Mouse (Mus musculus): Measurements from ENCODE around the gene Dgkd. TPM values are rescaled to one million over a fixed set of nuclear protein-coding genes. Genes with fewer than 3 reads are reported as not detected.
A peak's percentile ranks its signal among the peaks of the same experiment; 100 is the strongest.

Gene Dgkd
- polyA plus RNA-seq, 1 experiment from 2014 or later = 8.7 TPM

GRCm38 (mm10) chr1:87913356-87913755 is 60.3 kb downstream of the Dgkd start:
- Histone ChIP-seq H3K36me3 (ENCODE audit: control insufficient read depth, insufficient read depth, low read length) (peaks cover 10% of the 10 kb centered on the region; the same call in 1 of the 2 replicates), H3K27ac (replicated peaks) (no peak overlapping the region), H3K4me3 (ENCODE audit: low read depth, low read length) (no peak overlapping the region), H3K4me1 (replicated peaks; ENCODE audit: control insufficient read depth, insufficient read depth) (0 out of 2 replicates have a peak, but pooled peaks cover 3% of the 10 kb centered on the region), H3K27me3 (ENCODE audit: control insufficient read depth, insufficient read depth, low read length) (no peaks in the 10 kb centered on the region), H3K4me2 (replicated peaks; ENCODE audit: low read depth) (no peak overlapping the region), H3K9ac (ENCODE audit: low read length) (no peak overlapping the region), H3K9me3 (ENCODE audit: control insufficient read depth, low read length) (no peaks in the 10 kb centered on the region)
- ATAC-seq (ENCODE audit: low FRiP score, low TSS enrichment) (no peak), DNase-seq (ENCODE audit: low spot score) (no peak)
- no peak for TF ChIP-seq EP300 (optimal IDR thresholded peaks at IDR 0.05)
- no peak for TF ChIP-seq CTCF (IDR thresholded peaks at IDR 0.05; ENCODE audit: low read depth)

GRCm38 (mm10) chr1:87917361-87917760 is 64.3 kb downstream of the Dgkd start:
- ATAC-seq (ENCODE audit: low FRiP score, low TSS enrichment) = no peak
- Histone ChIP-seq H3K27me3 (ENCODE audit: control insufficient read depth, insufficient read depth, low read length) (no peaks in the 10 kb centered on the region), H3K4me3 (ENCODE audit: low read depth, low read length) (no peak overlapping the region), H3K36me3 (ENCODE audit: control insufficient read depth, insufficient read depth, low read length) (peaks cover 10% of the 10 kb centered on the region; the same call in 1 of the 2 replicates), H3K27ac (replicated peaks) (no peak overlapping the region), H3K9ac (ENCODE audit: low read length) (no peak overlapping the region), H3K9me3 (ENCODE audit: control insufficient read depth, low read length) (no peaks in the 10 kb centered on the region), H3K4me1 (replicated peaks; ENCODE audit: control insufficient read depth, insufficient read depth) (0 out of 2 replicates have a peak, but pooled peaks cover 3% of the 10 kb centered on the region), H3K4me2 (replicated peaks; ENCODE audit: low read depth) (no peak overlapping the region)
- TF ChIP-seq CTCF (IDR thresholded peaks at IDR 0.05; ENCODE audit: low read depth) = no peak
- no peak for TF ChIP-seq EP300 (optimal IDR thresholded peaks at IDR 0.05)
- no peak for DNase-seq (ENCODE audit: low spot score)
- whole genome bisulfite sequencing = 91% methylated on average over 3 of the region's 3 CpGs

DNA sequence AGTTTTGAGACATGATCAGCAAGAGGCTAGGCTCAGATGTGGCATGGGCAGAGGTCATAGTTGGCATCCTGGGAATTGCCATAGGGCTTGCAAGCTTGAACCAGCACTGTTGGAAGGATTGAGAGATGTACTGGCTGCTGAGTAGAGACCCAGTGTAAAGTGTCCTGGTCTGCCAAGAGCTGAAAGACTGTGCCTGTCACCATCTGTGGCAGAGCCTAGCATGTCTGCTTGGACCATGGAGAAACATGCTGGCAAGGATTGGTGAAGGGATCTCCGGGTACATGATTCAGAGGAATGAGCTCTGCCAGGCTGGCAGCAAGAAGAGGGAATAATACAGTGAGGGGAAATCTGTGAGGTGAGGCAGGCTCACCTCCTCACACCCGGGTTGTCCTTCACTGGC is 65.0 kb downstream of the Dgkd start:
- Histone ChIP-seq H3K4me1 (replicated peaks; ENCODE audit: control insufficient read depth, insufficient read depth) (no peaks in the 10 kb centered on the region), H3K36me3 (ENCODE audit: control insufficient read depth, insufficient read depth, low read length) (peaks cover 10% of the 10 kb centered on the region; the same call in 1 of the 2 replicates), H3K27ac (replicated peaks) (no peak overlapping the region), H3K4me3 (ENCODE audit: low read depth, low read length) (no peak overlapping the region), H3K9ac (ENCODE audit: low read length) (no peak overlapping the region), H3K27me3 (ENCODE audit: control insufficient read depth, insufficient read depth, low read length) (no peaks in the 10 kb centered on the region), H3K4me2 (replicated peaks; ENCODE audit: low read depth) (no peak overlapping the region), H3K9me3 (ENCODE audit: control insufficient read depth, low read length) (no peaks in the 10 kb centered on the region)
- DNase-seq (ENCODE audit: low spot score) (no peak), ATAC-seq (ENCODE audit: low FRiP score, low TSS enrichment) (no peak)
- TF ChIP-seq EP300 (optimal IDR thresholded peaks at IDR 0.05) = no peak
- TF ChIP-seq CTCF (IDR thresholded peaks at IDR 0.05; ENCODE audit: low read depth) = no peak
- 92% methylated on average over 2 of the region's 2 CpGs for WGBS

- WGBS = 60% methylated on average over 3 of the region's 3 CpGs
- no peak overlapping the region for H3K4me3 ChIP-seq (ENCODE audit: low read depth, low read length)
- H3K27ac ChIP-seq (replicated peaks) = no peak overlapping the region
- no peaks in the 10 kb centered on the region for H3K4me1 ChIP-seq (replicated peaks; ENCODE audit: control insufficient read depth, insufficient read depth)
- no peaks in the 10 kb centered on the region for H3K27me3 ChIP-seq (ENCODE audit: control insufficient read depth, insufficient read depth, low read length)
- H3K9me3 ChIP-seq (ENCODE audit: control insufficient read depth, low read length) = no peaks in the 10 kb centered on the region
- no peak overlapping the region for H3K9ac ChIP-seq (ENCODE audit: low read length)
- TF ChIP-seq CTCF (IDR thresholded peaks at IDR 0.05; ENCODE audit: low read depth) = no peak
- TF ChIP-seq EP300 (optimal IDR thresholded peaks at IDR 0.05) = no peak
- no peak overlapping the region for H3K4me2 ChIP-seq (replicated peaks; ENCODE audit: low read depth)
- peaks cover 16% of the 10 kb centered on the region for H3K36me3 ChIP-seq (ENCODE audit: control insufficient read depth, insufficient read depth, low read length)
- no peak for ATAC-seq (ENCODE audit: low FRiP score, low TSS enrichment)
- DNase-seq (ENCODE audit: low spot score) = no peak
Measured at GRCm38 (mm10) chr1:87920056-87920614, 67.0 kb downstream of the Dgkd start.

DNA sequence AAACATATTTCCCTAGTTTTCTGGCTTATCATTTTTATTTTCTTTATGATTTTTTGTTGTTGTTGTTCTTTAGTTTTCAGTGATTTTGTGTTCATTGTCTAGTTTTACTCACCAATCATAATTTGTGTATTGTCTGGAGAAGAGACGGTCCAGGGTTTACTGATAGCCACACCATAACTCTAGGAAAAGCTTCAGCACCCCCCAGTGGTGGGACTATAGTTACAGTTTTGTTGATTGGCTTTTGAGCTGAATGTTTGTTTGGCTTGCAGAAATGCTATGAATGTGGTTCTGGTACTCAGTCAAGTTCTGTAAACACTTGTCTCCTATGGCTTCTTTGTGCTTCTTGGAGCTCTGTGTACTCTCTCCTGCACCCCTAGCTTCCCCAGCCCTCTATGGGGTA is 69.6 kb downstream of the Dgkd start:
- no peaks in the 10 kb centered on the region for H3K9me3 ChIP-seq (ENCODE audit: control insufficient read depth, low read length)
- peak; percentile 58 for DNase-seq (ENCODE audit: low spot score)
- no peak for ATAC-seq (ENCODE audit: low FRiP score, low TSS enrichment)
- H3K27me3 ChIP-seq (ENCODE audit: control insufficient read depth, insufficient read depth, low read length) = no peaks in the 10 kb centered on the region
- H3K9ac ChIP-seq (ENCODE audit: low read length) = no peak overlapping the region
- no peak overlapping the region for H3K4me3 ChIP-seq (ENCODE audit: low read depth, low read length)
- WGBS = 33% methylated on average over 1 of the region's 1 CpGs
- H3K4me2 ChIP-seq (replicated peaks; ENCODE audit: low read depth) = no peak overlapping the region
- H3K36me3 ChIP-seq (ENCODE audit: control insufficient read depth, insufficient read depth, low read length) = peaks cover 18% of the 10 kb centered on the region
- no peak overlapping the region for H3K27ac ChIP-seq (replicated peaks)
- peak; percentile 81 for TF ChIP-seq CTCF (IDR thresholded peaks at IDR 0.05; ENCODE audit: low read depth)
- TF ChIP-seq EP300 (optimal IDR thresholded peaks at IDR 0.05) = no peak
- H3K4me1 ChIP-seq (replicated peaks; ENCODE audit: control insufficient read depth, insufficient read depth) = no peaks in the 10 kb centered on the region

GRCm38 (mm10) chr1:87924888-87925287 is 71.8 kb downstream of the Dgkd start:
- H3K4me2 ChIP-seq (replicated peaks; ENCODE audit: low read depth) = no peak overlapping the region
- no peak overlapping the region for H3K4me3 ChIP-seq (ENCODE audit: low read depth, low read length)
- no peak overlapping the region for H3K9ac ChIP-seq (ENCODE audit: low read length)
- TF ChIP-seq CTCF (IDR thresholded peaks at IDR 0.05; ENCODE audit: low read depth) (no peak), EP300 (optimal IDR thresholded peaks at IDR 0.05) (no peak)
- DNase-seq (ENCODE audit: low spot score) (no peak), ATAC-seq (ENCODE audit: low FRiP score, low TSS enrichment) (no peak)
- H3K27ac ChIP-seq (replicated peaks) = no peak overlapping the region
- no peaks in the 10 kb centered on the region for H3K4me1 ChIP-seq (replicated peaks; ENCODE audit: control insufficient read depth, insufficient read depth)
- H3K27me3 ChIP-seq (ENCODE audit: control insufficient read depth, insufficient read depth, low read length) = no peaks in the 10 kb centered on the region
- H3K9me3 ChIP-seq (ENCODE audit: control insufficient read depth, low read length) = no peaks in the 10 kb centered on the region
- WGBS = 91% methylated on average over 4 of the region's 4 CpGs
- H3K36me3 ChIP-seq (ENCODE audit: control insufficient read depth, insufficient read depth, low read length) = peaks cover 18% of the 10 kb centered on the region
